Mouse (Mus musculus): ENCODE results near the gene Odf4. TPM values are rescaled to one million over a fixed set of nuclear protein-coding genes. Genes with fewer than 3 reads are reported as not detected.
"Not testable (repeated sequence)": the region's sequence is repeated elsewhere in the genome, so short reads cannot be mapped to it uniquely, and the experiment has no call there.

Gene Odf4
- polyA plus RNA-seq, 1 experiment: 506 TPM

DNA sequence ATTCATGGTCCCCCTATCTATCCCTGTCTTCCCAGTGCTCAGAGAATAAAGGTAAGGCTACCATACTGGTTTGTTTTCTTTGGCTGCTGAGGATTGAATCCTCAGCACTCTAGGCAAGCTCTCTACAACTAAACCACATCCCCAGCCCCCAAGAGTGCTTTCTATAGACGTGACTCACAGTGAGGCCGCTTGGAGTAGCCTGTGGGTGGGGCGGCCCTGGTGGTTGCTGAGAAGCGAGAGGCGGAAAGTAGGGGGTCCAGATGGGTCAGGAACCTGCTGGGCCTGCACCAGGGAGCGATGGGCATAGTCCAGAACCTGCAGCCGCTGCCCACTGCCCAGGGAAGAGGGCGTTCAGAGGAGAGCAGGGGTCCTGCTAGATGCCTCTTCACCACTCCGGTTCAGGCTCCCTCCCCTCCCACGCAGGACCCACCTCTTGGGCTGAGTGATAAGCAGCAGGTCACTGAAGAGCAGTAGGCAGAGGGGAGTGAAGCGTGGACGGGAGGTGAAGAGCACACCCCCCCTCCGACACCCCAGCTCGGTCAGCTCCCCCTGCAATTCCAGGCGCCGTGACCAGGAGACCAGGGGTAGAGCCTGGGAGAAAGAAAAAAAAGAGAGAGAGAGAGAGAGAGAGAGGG, 20.0 kb upstream of the Odf4 start:
- H3K27me3 ChIP-seq (ENCODE audit: control insufficient read depth, insufficient read depth, low read length): no peaks in the 10 kb centered on the region
- TF ChIP-seq POLR2A (IDR thresholded peaks at IDR 0.05; ENCODE audit: control insufficient read depth, low read depth, low read length) (no peak), CTCF (IDR thresholded peaks at IDR 0.05; ENCODE audit: control insufficient read depth, insufficient read depth, insufficient replicate concordance, low read depth, low read length) (no peak)
- H3K4me3 ChIP-seq (ENCODE audit: control insufficient read depth, low read depth, low read length): no peak overlapping the region
- peaks cover 15% of the 10 kb centered on the region for H3K4me1 ChIP-seq (ENCODE audit: control insufficient read depth, insufficient read depth, low read length)
- no peaks in the 10 kb centered on the region for H3K36me3 ChIP-seq (ENCODE audit: control insufficient read depth, insufficient read depth, low read length)
- no peak overlapping the region for H3K27ac ChIP-seq (ENCODE audit: control insufficient read depth, insufficient read depth, low read depth, low read length)

DNA sequence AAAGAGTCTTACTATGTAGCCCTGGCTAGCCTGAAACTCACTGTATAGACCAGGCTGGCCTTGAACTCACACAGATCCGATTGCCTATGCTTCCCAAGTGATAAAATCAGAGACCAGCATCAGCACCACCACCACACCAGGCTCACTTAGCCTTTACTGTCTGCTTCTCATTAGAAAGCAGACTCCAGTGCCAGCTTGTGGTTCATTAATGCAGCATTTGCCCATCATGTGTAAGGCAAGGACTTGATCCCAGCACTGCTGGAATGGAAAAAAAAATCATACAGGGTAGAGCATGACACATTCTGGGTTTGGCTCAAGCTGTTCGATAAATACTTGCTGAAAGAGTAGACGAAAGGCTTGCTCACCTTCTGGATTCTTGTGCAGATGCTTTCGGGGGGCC, 19.1 kb upstream of the Odf4 start:
- Histone ChIP-seq H3K4me3 (ENCODE audit: control insufficient read depth, low read depth, low read length) (no peak overlapping the region), H3K4me1 (ENCODE audit: control insufficient read depth, insufficient read depth, low read length) (peaks cover 15% of the 10 kb centered on the region), H3K27ac (ENCODE audit: control insufficient read depth, insufficient read depth, low read depth, low read length) (no peak overlapping the region), H3K27me3 (ENCODE audit: control insufficient read depth, insufficient read depth, low read length) (no peaks in the 10 kb centered on the region), H3K36me3 (ENCODE audit: control insufficient read depth, insufficient read depth, low read length) (no peaks in the 10 kb centered on the region)
- TF ChIP-seq POLR2A (IDR thresholded peaks at IDR 0.05; ENCODE audit: control insufficient read depth, low read depth, low read length) (no peak), CTCF (IDR thresholded peaks at IDR 0.05; ENCODE audit: control insufficient read depth, insufficient read depth, insufficient replicate concordance, low read depth, low read length) (no peak)

DNA sequence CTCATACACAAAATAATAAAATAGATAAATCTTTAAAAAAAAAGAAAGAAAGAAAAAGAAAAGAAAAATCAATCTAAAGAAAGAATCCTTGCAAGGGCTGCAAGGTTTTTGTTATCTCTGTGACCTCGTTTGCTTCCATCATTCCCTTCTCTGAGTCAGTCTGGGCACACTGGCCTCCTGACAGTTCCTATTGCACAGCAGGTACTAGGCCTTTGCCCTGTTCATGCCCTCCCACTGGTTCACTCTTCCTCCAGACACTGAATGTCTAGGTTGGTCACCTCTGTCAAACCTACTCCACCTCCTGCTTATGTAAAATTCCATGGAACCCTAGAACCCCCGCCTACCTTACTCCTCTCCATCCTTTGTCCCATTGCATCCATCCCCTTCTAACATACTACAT, 18.4 kb upstream of the Odf4 start:
- H3K36me3 ChIP-seq (ENCODE audit: control insufficient read depth, insufficient read depth, low read length): no peaks in the 10 kb centered on the region
- peaks cover 16% of the 10 kb centered on the region for H3K4me1 ChIP-seq (ENCODE audit: control insufficient read depth, insufficient read depth, low read length)
- H3K27ac ChIP-seq (ENCODE audit: control insufficient read depth, insufficient read depth, low read depth, low read length): no peak overlapping the region
- H3K4me3 ChIP-seq (ENCODE audit: control insufficient read depth, low read depth, low read length): no peak overlapping the region
- TF ChIP-seq CTCF (IDR thresholded peaks at IDR 0.05; ENCODE audit: control insufficient read depth, insufficient read depth, insufficient replicate concordance, low read depth, low read length) (no peak), POLR2A (IDR thresholded peaks at IDR 0.05; ENCODE audit: control insufficient read depth, low read depth, low read length) (no peak)
- H3K27me3 ChIP-seq (ENCODE audit: control insufficient read depth, insufficient read depth, low read length): no peaks in the 10 kb centered on the region

DNA sequence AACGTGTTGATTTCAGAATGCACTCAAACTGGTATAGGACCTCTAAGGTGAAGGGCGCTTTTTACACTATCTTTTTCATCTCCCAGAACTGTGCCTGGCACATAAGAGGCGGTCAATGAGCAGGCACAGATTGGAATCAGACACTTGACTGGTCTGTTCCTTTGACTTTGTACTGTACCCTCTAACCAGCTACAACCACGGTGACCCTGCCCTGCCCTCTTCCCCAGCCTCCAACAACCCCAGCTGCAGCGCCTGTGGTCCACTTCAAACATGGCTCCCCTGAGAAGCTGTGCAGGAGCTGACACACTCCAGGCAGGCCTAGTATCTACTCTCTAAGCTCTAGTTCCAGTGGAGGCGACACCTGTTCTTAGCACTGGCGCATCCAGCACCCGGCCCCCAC, 15.8 kb upstream of the Odf4 start:
- Histone ChIP-seq H3K4me3 (ENCODE audit: control insufficient read depth, low read depth, low read length) (peak overlapping the region; percentile 84), H3K27me3 (ENCODE audit: control insufficient read depth, insufficient read depth, low read length) (no peaks in the 10 kb centered on the region), H3K36me3 (ENCODE audit: control insufficient read depth, insufficient read depth, low read length) (no peaks in the 10 kb centered on the region), H3K4me1 (ENCODE audit: control insufficient read depth, insufficient read depth, low read length) (peaks cover 18% of the 10 kb centered on the region), H3K27ac (ENCODE audit: control insufficient read depth, insufficient read depth, low read depth, low read length) (no peak overlapping the region)
- TF ChIP-seq CTCF (IDR thresholded peaks at IDR 0.05; ENCODE audit: control insufficient read depth, insufficient read depth, insufficient replicate concordance, low read depth, low read length) (no peak), POLR2A (IDR thresholded peaks at IDR 0.05; ENCODE audit: control insufficient read depth, low read depth, low read length) (no peak)

DNA sequence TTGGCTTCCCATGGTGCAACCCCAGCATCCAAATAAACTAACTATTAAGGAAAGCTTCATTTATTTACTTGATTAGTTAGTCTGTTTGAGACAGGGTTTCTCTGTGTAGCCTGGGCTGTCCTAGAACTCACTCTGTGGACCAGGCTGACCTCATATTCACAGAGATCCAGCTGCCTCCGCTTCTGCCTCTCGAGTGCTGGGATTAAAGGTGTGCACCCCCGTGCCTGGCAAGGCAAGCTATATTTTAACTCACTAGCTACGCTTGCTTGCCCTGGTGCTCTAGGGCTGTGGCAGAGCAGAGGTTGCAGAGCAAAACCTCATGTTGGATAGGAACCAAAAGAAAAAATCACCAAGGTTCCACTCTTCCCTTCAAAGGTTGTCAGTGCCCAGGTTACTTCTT, 13.6 kb upstream of the Odf4 start:
- TF ChIP-seq POLR2A (IDR thresholded peaks at IDR 0.05; ENCODE audit: control insufficient read depth, low read depth, low read length): no peak
- TF ChIP-seq CTCF (IDR thresholded peaks at IDR 0.05; ENCODE audit: control insufficient read depth, insufficient read depth, insufficient replicate concordance, low read depth, low read length): no peak
- H3K27ac ChIP-seq (ENCODE audit: control insufficient read depth, insufficient read depth, low read depth, low read length): no peak overlapping the region
- H3K36me3 ChIP-seq (ENCODE audit: control insufficient read depth, insufficient read depth, low read length): no peaks in the 10 kb centered on the region
- H3K4me3 ChIP-seq (ENCODE audit: control insufficient read depth, low read depth, low read length): no peak overlapping the region
- no peaks in the 10 kb centered on the region for H3K27me3 ChIP-seq (ENCODE audit: control insufficient read depth, insufficient read depth, low read length)
- H3K4me1 ChIP-seq (ENCODE audit: control insufficient read depth, insufficient read depth, low read length): peaks cover 14% of the 10 kb centered on the region

DNA sequence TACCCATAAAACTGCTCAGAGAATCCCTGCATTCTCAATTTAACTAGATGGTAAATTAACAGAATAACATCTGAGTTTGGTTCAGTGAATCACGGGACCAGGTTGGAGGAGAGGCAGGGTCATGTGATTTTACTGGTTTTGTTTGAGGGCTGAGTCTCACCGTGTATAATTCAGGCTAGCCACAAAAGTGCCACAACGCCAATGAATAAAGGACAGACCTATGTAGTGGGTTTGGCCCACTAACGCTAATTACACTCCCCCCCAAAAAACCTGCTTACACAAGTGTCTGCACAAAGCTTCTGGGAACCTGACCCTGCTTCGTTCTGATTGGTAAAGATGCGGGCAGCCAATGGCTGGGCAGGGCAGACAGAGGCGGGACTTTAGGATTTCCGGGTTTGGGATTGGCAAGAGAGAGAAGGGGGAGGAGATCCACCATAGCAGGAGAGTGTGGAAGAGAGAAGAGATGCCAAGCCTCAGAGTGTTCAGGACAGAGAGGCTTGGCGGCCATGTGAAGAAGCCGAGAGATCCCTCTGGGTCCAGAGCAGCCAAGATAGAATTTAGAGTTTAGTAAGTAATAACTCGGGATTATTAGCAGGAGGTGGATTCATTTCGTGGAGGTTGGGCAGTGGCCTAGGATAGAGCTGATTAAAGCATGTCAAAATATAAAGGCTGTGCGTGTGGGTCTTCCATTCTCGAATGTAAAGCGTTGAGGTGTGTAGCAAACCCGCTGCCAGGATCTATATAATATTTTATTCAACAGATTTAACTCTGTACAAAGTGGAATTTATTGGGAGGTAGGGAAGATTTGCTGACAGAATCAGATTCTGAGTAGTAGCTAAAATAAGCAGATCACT, 12.8 kb upstream of the Odf4 start:
- H3K4me1 ChIP-seq (ENCODE audit: control insufficient read depth, insufficient read depth, low read length): peaks cover 14% of the 10 kb centered on the region
- H3K27ac ChIP-seq (ENCODE audit: control insufficient read depth, insufficient read depth, low read depth, low read length): 0 out of 2 replicates have a peak overlapping the region, but pooled peaks have one; percentile 56
- H3K27me3 ChIP-seq (ENCODE audit: control insufficient read depth, insufficient read depth, low read length): no peaks in the 10 kb centered on the region
- TF ChIP-seq POLR2A (IDR thresholded peaks at IDR 0.05; ENCODE audit: control insufficient read depth, low read depth, low read length) (peak; percentile 54; the same call in 1 of the 2 replicates), CTCF (IDR thresholded peaks at IDR 0.05; ENCODE audit: control insufficient read depth, insufficient read depth, insufficient replicate concordance, low read depth, low read length) (no peak)
- peak overlapping the region; percentile 67 for H3K4me3 ChIP-seq (ENCODE audit: control insufficient read depth, low read depth, low read length)
- no peaks in the 10 kb centered on the region for H3K36me3 ChIP-seq (ENCODE audit: control insufficient read depth, insufficient read depth, low read length)

DNA sequence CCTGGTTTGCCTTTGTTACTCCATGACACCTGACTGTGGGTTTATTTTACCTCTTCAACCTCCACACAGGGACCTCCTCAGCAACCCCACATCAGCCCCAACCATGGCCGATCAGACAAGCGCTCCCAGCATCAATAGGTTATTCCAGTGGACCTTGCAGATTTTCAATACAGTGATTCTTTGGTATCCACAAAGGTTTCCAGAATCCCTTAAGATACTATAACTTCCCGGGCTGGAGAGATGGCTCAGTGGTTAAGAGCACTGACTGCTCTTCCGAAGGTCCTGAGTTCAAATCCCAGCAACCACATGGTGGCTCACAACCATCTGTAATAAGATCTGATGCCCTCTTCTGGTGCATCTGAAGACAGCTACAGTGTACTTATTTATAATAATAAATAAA, 10.1 kb upstream of the Odf4 start:
- H3K27ac ChIP-seq (ENCODE audit: control insufficient read depth, insufficient read depth, low read depth, low read length); H3K4me1 ChIP-seq (ENCODE audit: control insufficient read depth, insufficient read depth, low read length); H3K4me3 ChIP-seq (ENCODE audit: control insufficient read depth, low read depth, low read length); H3K36me3 ChIP-seq (ENCODE audit: control insufficient read depth, insufficient read depth, low read length); H3K27me3 ChIP-seq (ENCODE audit: control insufficient read depth, insufficient read depth, low read length): not testable (repeated sequence)

All from testis, adult 2 months (tissue).